Mouse (Mus musculus) embryonic facial prominence, embryonic 15.5 days (tissue): ENCODE measurements around the gene Ggt6. TPM values are rescaled to one million over a fixed set of nuclear protein-coding genes. Genes with fewer than 3 reads are reported as not detected.
A peak's percentile ranks its signal among the peaks of the same experiment; 100 is the strongest.

Experiments used
- ATAC-seq: fragments of 200-750 bp; cut with Nextera tagmentation; 2 replicates; pipeline ENCODE4 v1.8.0; 2017; ENCODE audit warnings: low read depth, moderate TSS enrichment; ENCODE audit not compliant: insufficient number of reproducible peaks, low FRiP score, low TSS enrichment
- H3K27ac ChIP-seq: fragments of 300-500 bp; sonication (generic); replicated peaks from 2 replicates; pipeline ENCODE4 v1.5.1; 2015; ENCODE audit warnings: mild to moderate bottlenecking, inconsistent platforms
- H3K27me3 ChIP-seq: fragments of 300-500 bp; sonication (generic); 2 replicates; pipeline ENCODE4 v1.6.1; 2015; ENCODE audit warnings: inconsistent platforms
- H3K36me3 ChIP-seq: fragments of 300-500 bp; sonication (generic); 2 replicates; pipeline ENCODE4 v1.6.1; 2015; ENCODE audit warnings: mild to moderate bottlenecking, inconsistent platforms
- H3K4me1 ChIP-seq: fragments of 300-500 bp; sonication (generic); 2 replicates; pipeline ENCODE4 v1.6.1; 2015; ENCODE audit warnings: inconsistent platforms
- H3K4me2 ChIP-seq: fragments of 300-500 bp; sonication (generic); replicated peaks from 2 replicates; pipeline ENCODE4 v1.6.1; 2015; ENCODE audit warnings: mild to moderate bottlenecking, inconsistent platforms
- H3K4me3 ChIP-seq: fragments of 300-500 bp; sonication (generic); replicated peaks from 2 replicates; pipeline ENCODE4 v1.5.1; 2015; ENCODE audit warnings: mild to moderate bottlenecking, inconsistent platforms
- H3K9ac ChIP-seq: fragments of 300-500 bp; sonication (generic); 2 replicates; pipeline ENCODE4 v1.6.1; 2015; ENCODE audit warnings: inconsistent platforms
- H3K9me3 ChIP-seq: fragments of 300-500 bp; sonication (generic); replicated peaks from 2 replicates; pipeline ENCODE4 v1.6.1; 2016; ENCODE audit warnings: inconsistent platforms
- WGBS: fragments of 180-500 bp; shearing (Covaris S2); methylation state at CpG from one replicate; pipeline ENCODE4 v1.1.7; 2015; 5-methylcytosine and 5-hydroxymethylcytosine counted together
- polyA plus RNA-seq: library from polyadenylated mRNA; unstranded; fragments of >200 nt; fragmentation: Nextera tagmentation; extraction: Ambion mirVana; gene quantifications from 2 replicates; pipeline ENCODE4 v1.2.1, GENCODE M21; 2015

Gene Ggt6
- polyA plus RNA-seq, 1 experiment from 2014 or later, result 6.3 TPM

GRCm38 (mm10) chr11:72464821-72465220, 29.5 kb downstream of the Ggt6 start:
- no peaks in the 10 kb centered on the region for H3K36me3 ChIP-seq
- H3K27me3 ChIP-seq, result no peaks in the 10 kb centered on the region
- H3K9me3 ChIP-seq, result no peaks in the 10 kb centered on the region
- WGBS, result 63% methylated on average over 3 of the region's 3 CpGs
- ATAC-seq, result no peak
- H3K4me1 ChIP-seq, result peaks cover 34% of the 10 kb centered on the region
- no peak overlapping the region for H3K4me3 ChIP-seq
- no peak overlapping the region for H3K9ac ChIP-seq
- H3K27ac ChIP-seq, result no peak overlapping the region
- H3K4me2 ChIP-seq, result no peak overlapping the region

- no peak overlapping the region for H3K9ac ChIP-seq
- H3K4me3 ChIP-seq, result no peak overlapping the region
- H3K9me3 ChIP-seq, result no peaks in the 10 kb centered on the region
- no peaks in the 10 kb centered on the region for H3K36me3 ChIP-seq
- no peak for ATAC-seq
- no peaks in the 10 kb centered on the region for H3K27me3 ChIP-seq
- no peak overlapping the region for H3K4me2 ChIP-seq
- WGBS, result 55% methylated on average over 11 of the region's 11 CpGs
- 0 out of 2 replicates have a peak overlapping the region, but pooled peaks have one; percentile 51 for H3K27ac ChIP-seq
- H3K4me1 ChIP-seq, result peaks cover 40% of the 10 kb centered on the region
These were observed 30.8 kb downstream of the Ggt6 start for GRCm38 (mm10) chr11:72465978-72466693.

GRCm38 (mm10) chr11:72466694-72467507, 31.6 kb downstream of the Ggt6 start:
- H3K27me3 ChIP-seq, result no peaks in the 10 kb centered on the region
- peak overlapping the region; percentile 51 for H3K27ac ChIP-seq
- peak; percentile 32; the same call in 1 of the 2 replicates for ATAC-seq
- H3K4me3 ChIP-seq, result no peak overlapping the region
- H3K36me3 ChIP-seq, result no peaks in the 10 kb centered on the region
- no peak overlapping the region for H3K4me2 ChIP-seq
- peaks cover 40% of the 10 kb centered on the region for H3K4me1 ChIP-seq
- H3K9ac ChIP-seq, result no peak overlapping the region
- H3K9me3 ChIP-seq, result no peaks in the 10 kb centered on the region
- 31% methylated on average over 11 of the region's 11 CpGs for WGBS

- peaks cover 47% of the 10 kb centered on the region for H3K4me1 ChIP-seq
- WGBS, result 54% methylated on average over 5 of the region's 5 CpGs
- H3K4me2 ChIP-seq, result no peak overlapping the region
- no peak overlapping the region for H3K9ac ChIP-seq
- H3K27ac ChIP-seq, result peak overlapping the region; percentile 69; the same call in 1 of the 2 replicates
- ATAC-seq, result no peak
- no peak overlapping the region for H3K4me3 ChIP-seq
- H3K9me3 ChIP-seq, result no peaks in the 10 kb centered on the region
- H3K27me3 ChIP-seq, result no peaks in the 10 kb centered on the region
- no peaks in the 10 kb centered on the region for H3K36me3 ChIP-seq
These were observed 33.2 kb downstream of the Ggt6 start for GRCm38 (mm10) chr11:72468525-72468924.

- 24% methylated on average over 5 of the region's 5 CpGs for WGBS
- H3K4me3 ChIP-seq, result no peak overlapping the region
- H3K4me2 ChIP-seq, result no peak overlapping the region
- H3K4me1 ChIP-seq, result peaks cover 47% of the 10 kb centered on the region
- no peaks in the 10 kb centered on the region for H3K27me3 ChIP-seq
- H3K9me3 ChIP-seq, result no peaks in the 10 kb centered on the region
- peak overlapping the region; percentile 69 for H3K27ac ChIP-seq
- H3K9ac ChIP-seq, result no peak overlapping the region; the same call in 1 of the 2 replicates
- no peaks in the 10 kb centered on the region for H3K36me3 ChIP-seq
- peak; percentile 36; the same call in 1 of the 2 replicates for ATAC-seq
These were observed 33.9 kb downstream of the Ggt6 start for GRCm38 (mm10) chr11:72469217-72469616.

GRCm38 (mm10) chr11:72470004-72470403, 34.7 kb downstream of the Ggt6 start:
- H3K9ac ChIP-seq, result no peak overlapping the region
- H3K4me3 ChIP-seq, result no peak overlapping the region
- no peak overlapping the region for H3K4me2 ChIP-seq
- no peaks in the 10 kb centered on the region for H3K9me3 ChIP-seq
- H3K36me3 ChIP-seq, result no peaks in the 10 kb centered on the region
- peaks cover 47% of the 10 kb centered on the region for H3K4me1 ChIP-seq
- H3K27me3 ChIP-seq, result no peaks in the 10 kb centered on the region
- H3K27ac ChIP-seq, result peak overlapping the region; percentile 69; the same call in 1 of the 2 replicates
- ATAC-seq, result no peak
- WGBS, result 52% methylated on average over 4 of the region's 4 CpGs

GRCm38 (mm10) chr11:72471381-72471780, 36.1 kb downstream of the Ggt6 start:
- Histone ChIP-seq H3K4me3 (no peak overlapping the region), H3K4me1 (peaks cover 38% of the 10 kb centered on the region), H3K36me3 (no peaks in the 10 kb centered on the region), H3K9me3 (no peaks in the 10 kb centered on the region), H3K27me3 (no peaks in the 10 kb centered on the region), H3K27ac (no peak overlapping the region), H3K9ac (no peak overlapping the region), H3K4me2 (no peak overlapping the region)
- WGBS, result 79% methylated on average over 6 of the region's 6 CpGs
- ATAC-seq, result no peak

- Histone ChIP-seq H3K9ac (no peak overlapping the region), H3K4me2 (no peak overlapping the region), H3K27me3 (no peaks in the 10 kb centered on the region), H3K4me3 (no peak overlapping the region), H3K4me1 (peaks cover 39% of the 10 kb centered on the region), H3K36me3 (no peaks in the 10 kb centered on the region), H3K27ac (no peak overlapping the region), H3K9me3 (no peaks in the 10 kb centered on the region)
- WGBS, result 57% methylated on average over 4 of the region's 4 CpGs
- 0 out of 2 replicates have a peak, but pooled peaks have one; percentile 8 for ATAC-seq
These were observed 38.2 kb downstream of the Ggt6 start for GRCm38 (mm10) chr11:72473540-72473939.

GRCm38 (mm10) chr11:72474926-72475325, 39.6 kb downstream of the Ggt6 start:
- H3K4me3 ChIP-seq, result no peak overlapping the region
- no peak overlapping the region for H3K9ac ChIP-seq
- no peak overlapping the region for H3K27ac ChIP-seq
- H3K4me2 ChIP-seq, result no peak overlapping the region
- no peaks in the 10 kb centered on the region for H3K27me3 ChIP-seq
- H3K36me3 ChIP-seq, result no peaks in the 10 kb centered on the region
- peaks cover 27% of the 10 kb centered on the region for H3K4me1 ChIP-seq
- 79% methylated on average over 3 of the region's 3 CpGs for WGBS
- H3K9me3 ChIP-seq, result no peaks in the 10 kb centered on the region
- no peak for ATAC-seq

GRCm38 (mm10) chr11:72475408-72475807, 40.1 kb downstream of the Ggt6 start:
- WGBS, result 61% methylated on average over 7 of the region's 7 CpGs
- Histone ChIP-seq H3K9ac (no peak overlapping the region), H3K4me2 (no peak overlapping the region), H3K4me3 (no peak overlapping the region), H3K27me3 (no peaks in the 10 kb centered on the region), H3K27ac (no peak overlapping the region), H3K9me3 (no peaks in the 10 kb centered on the region), H3K4me1 (peaks cover 23% of the 10 kb centered on the region), H3K36me3 (no peaks in the 10 kb centered on the region)
- no peak for ATAC-seq

- WGBS, result 77% methylated on average over 7 of the region's 7 CpGs
- ATAC-seq, result no peak
- Histone ChIP-seq H3K9ac (no peak overlapping the region), H3K27ac (no peak overlapping the region), H3K9me3 (no peaks in the 10 kb centered on the region), H3K4me3 (no peak overlapping the region), H3K4me1 (peaks cover 22% of the 10 kb centered on the region), H3K27me3 (no peaks in the 10 kb centered on the region), H3K36me3 (no peaks in the 10 kb centered on the region), H3K4me2 (no peak overlapping the region)
These were observed 40.8 kb downstream of the Ggt6 start for GRCm38 (mm10) chr11:72476074-72476625.
